Mouse (Mus musculus): ENCODE measurements around the gene Sdk2.
A peak's percentile ranks its signal among the peaks of the same experiment; 100 is the strongest.

The Sdk2 gene

DNA sequence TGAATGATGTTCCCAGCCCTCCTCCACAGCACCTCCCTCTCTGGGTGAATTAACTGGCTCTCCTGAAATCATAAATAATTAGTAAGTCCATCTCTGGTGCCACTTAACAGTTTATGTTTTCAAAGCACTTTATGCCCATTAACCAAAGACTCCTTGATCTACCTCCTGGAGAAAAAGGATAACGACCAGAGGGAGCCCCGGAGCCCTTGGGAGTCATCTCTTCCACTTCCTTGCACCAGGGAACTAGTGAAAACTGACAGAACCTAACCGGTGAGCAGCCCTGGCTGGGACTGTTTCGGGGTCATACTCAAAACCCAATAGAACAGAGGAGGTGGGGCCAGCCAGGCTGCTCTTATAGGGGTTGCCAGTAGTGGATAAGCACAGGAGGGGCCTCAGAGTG is 22.5 kb downstream of the Sdk2 start:
- no peak for DNase-seq

DNA sequence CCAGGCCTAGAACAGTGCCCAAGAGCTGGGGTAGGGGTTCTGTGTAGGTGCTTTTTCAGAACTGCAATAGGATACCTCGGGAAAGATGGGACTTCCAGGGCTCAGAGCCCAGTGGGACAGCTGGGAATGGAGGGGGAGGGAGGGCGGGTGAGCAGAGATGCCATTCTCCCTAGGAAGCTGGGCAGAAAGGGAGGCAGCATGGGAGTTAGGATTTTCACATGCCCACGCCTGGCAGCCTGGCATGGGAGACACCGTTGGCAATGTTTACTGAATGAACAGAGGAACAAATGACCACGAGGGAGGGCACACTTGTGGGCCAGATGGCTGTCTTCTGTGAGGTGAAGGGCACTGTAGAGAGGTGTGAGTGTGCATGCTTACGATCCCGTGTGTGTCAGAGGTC is 23.3 kb downstream of the Sdk2 start:
- no peak for DNase-seq

DNA sequence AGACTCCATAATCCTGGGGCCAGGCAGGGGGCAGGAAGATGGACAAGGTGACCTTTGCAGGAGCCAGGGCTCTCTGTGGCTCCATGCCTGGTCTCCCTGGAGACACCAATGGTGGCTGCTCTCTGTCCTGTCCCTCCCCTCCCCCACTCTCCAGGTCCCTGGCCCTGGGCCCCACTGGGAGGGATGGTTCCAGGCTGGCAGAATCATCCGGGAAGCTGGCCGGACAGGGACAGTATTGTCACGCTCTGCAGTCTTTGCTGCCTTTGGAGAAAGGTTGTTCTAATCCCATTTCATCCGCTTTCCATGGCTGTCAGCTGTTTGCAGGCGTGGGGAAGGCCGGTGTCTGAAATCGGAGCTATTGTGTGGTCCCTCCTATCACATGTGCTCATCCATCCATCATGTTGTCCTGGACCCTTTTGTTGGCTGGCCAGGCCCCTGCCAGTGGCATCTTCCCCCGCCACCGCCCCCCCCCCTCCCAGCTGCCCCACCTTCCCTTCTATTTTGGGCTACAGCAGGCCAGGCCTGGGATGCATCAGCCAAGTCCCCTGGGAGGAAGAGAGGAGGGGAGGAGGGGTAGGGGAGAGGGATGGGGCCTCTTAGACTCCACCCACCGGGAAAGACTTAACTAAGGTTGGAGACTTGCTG is 26.3 kb downstream of the Sdk2 start:
- DNase-seq: no peak

DNA sequence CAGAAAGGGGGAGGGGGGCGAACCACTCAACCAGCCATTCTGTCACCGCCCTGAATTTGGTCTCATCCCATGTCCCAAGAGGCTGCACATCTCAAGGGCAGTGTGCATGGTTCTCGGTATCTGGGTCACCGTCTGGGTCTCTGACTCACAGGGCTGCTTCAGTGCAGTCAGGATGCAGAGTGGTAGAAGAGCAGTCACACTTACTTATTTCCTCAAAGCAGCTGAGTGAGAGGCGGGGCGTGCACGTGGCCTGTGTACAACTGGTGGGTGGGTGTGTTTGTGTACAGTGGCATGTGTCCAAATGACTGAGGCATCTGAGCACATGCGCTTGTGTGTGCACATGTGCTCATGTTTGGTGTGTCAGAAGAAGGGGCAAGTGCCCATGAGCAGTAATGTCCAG is 28.8 kb downstream of the Sdk2 start:
- no peak for DNase-seq

DNA sequence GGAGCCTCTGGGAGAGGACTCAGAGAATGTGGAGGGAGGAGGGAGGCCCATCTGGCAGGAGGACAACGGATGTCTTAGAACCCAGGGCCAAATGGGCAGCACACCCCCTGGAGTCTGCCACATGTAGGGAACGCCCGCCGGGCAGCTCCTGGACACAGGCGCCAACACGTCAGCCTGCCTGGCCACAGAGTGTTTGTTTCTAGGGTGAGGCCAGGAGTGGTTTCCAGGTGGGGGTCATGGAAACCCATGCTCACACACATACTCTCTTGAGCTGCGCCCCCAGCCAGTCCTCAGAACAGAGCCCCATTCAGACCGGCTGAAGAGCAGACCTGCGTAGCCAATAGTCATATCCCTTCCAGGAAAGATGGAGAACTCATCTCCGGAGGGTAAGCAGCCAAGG is 35.4 kb downstream of the Sdk2 start:
- DNase-seq: no peak

DNA sequence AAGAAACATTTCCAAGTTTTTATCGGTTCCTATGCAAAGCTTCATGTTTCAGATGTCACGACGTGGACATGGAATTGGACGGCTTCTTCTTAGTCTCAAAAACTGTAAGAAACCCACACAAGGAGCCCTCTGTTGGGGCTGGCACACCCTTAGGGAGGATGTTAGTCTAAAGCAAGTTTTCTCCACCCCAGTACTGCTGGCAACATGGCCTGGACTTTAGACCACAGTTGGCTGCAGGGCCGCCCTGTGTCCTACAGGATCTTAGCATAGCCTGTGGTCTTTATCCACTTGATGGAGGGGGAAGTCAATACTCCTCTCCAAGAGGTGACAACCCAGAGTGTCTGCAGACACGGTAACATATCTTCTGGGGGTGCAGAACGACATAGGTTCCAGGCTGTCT is 36.6 kb downstream of the Sdk2 start:
- no peak for DNase-seq

DNA sequence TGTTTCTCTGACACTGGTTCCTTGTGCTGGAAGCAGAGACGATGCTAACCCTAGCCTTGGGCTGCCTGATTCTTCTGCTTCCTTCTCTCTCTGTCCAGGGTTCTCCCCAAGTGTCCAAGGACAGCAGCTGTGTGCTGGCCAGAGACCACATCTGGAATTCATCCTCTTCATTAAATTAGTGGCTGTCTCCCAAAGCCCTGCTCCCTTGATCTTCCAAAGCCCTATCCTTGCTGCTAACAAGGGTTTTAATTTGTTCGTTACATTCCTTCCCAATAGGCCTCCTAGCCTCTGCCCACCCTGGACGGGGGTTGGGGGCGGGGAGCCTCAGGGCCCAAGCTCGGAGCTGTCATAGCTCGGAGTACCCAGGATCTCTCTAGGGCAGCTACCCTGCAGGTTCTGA is 38.3 kb downstream of the Sdk2 start:
- DNase-seq: peak in 1 of 2 experiments; percentile 8

DNA sequence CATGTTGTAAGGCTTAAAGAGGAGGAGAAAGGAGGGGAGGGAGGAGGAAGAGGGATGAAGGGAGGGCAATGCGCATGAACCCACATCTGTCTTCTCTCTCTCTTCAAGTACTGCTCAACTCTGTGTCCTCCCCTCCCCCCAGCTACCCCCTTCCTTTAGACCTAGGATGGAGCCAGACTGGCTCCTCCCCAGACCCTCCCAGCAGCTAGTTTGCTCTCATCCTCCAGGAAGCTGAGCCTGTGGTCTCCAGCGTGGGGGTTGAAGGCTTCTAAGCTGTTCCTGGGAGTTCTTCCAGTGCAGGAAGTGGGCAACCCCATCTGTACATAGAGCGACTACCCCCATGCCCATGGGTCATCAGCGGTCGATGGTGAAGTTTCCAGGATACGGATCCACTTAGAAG is 38.8 kb downstream of the Sdk2 start:
- DNase-seq: no peak

DNA sequence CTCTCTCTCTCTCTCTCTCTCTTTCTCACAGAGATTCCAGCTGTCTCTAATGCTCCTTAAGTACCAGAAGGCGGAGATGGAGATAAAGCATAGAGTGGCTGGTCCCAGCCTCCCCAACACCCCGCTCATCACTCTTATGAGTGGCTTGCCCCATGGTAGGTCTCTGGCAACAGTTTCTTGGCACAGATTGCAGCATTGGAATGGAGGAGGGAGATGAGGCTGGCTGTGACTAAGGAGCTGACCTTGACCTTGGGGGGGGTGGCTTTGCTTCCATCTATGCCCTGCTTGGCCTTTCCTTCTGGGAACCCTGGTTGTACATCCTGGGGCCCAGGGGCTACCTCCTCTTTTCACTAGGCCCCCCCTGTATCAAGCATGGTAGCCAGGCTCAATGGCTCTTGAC is 41.8 kb downstream of the Sdk2 start:
- no peak for DNase-seq

DNA sequence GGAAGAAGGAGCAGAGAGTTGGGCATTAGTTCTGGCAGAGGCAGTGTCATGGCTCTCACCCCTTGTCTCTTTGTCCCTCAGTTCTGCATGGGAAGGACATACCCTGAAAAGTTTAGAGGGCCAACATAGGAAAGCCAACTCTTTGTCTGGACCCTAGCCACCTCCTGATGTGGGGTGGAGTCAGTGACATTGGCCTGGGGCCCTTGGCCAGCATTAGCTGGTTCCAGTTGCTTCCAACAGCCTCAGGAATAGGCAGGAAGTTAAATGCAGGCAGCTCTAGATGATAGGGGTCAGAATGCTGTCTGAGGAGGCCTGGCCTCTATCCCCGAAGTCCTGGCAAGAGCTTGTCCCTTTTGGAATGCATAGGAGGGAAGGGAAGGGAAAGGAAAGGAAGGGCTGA is 42.9 kb downstream of the Sdk2 start:
- no peak for DNase-seq

DNA sequence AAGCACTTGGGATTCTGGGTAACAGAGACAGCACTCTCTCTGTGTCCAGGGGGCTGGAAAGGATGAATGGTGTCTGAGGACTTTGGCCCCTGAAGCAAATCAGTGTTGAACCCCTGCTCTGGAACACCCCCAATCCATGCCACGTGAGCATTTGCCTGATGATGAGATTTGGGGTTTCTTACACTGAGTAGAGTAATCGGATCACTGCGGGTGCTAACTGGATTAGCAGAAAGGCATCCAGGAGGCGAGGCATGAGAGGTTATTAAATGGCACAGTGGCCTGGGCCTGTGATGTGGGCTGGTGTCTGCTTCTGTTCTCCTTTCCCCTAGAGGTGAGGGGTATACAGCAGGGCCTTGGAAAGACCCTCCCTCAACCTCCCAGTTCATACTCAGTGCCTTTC is 44.7 kb downstream of the Sdk2 start:
- no peak for DNase-seq

DNA sequence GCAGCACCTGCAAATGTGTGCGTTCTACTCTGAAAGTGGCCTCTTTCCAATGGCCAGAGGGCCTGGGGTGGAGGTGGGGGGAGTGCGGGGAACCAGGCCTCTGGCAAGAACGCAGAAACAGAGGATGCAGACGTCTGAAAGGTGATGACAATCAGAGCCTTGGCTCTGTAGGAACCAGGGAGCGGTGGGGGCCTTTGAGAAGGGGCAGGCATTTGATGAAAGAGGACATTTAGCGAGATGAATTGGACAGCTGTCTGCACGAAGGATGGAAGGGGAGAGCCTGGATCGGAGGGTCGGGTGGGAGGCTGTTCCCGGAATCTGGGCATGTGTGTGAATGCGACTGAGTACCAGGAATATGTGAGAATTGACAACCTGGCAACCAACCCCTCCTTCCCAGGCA is 47.8 kb downstream of the Sdk2 start:
- DNase-seq: no peak

DNA sequence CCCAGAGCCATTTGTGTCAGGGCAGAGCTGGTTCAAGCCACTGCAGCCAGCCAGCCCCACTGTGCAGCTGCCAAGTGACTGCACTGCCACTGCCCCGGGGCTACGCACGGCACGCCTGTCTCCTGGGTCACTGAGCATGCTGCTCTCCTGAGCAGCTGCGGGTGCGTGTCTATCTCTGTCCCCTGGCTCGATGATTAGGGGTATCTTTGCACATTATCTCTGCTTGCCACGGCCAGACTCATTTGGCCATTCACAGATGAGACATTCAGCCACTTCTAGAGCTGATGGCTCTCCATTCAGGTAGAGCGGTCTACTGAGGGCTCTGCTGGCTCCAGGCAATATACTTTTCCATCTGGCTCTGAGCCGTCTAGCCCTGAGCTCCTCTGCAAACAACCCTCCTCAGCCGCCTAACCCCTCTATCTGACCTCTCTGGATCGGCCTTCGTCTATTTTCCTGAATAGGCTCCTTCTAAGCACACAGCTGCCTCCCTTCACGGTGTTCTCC is 49.9 kb downstream of the Sdk2 start:
- no peak for DNase-seq

DNA sequence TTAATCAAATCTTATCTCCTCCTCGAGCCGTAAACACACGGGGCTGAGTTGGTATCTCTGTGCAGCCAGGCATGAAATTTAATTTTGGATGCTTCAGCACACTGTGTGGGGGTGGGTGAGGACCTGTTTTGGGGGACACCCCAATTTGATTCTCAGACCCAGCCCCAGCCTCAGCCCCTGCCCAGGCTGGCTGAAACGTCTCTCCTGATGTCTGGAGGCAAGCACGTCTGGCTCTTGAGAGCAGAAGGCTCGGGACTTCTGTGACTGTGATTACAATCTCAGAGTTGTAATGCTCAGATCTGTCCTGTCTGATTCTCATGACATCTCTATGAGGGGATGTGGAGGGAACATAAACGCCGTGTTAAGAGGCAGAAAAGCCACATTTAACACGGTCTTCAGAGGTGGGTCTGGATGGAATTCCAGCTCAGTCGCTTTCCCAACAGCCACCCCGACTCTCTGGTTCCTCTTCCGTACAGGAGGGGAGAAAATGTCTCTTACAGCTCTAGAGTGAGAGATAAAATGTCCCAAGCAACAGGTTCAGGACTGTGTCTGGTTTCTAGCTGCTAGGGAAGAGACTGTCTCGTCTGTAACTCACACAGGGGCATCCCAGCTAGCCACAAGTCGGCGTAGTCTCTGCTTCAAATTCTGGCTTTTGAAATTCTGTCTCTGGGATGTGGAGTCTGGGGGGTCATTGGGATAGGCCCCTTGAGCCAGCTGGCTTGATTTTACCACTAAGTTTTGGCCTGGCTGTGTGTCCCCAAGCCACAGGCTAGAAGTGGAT is 50.5 kb downstream of the Sdk2 start:
- no peak for DNase-seq

DNA sequence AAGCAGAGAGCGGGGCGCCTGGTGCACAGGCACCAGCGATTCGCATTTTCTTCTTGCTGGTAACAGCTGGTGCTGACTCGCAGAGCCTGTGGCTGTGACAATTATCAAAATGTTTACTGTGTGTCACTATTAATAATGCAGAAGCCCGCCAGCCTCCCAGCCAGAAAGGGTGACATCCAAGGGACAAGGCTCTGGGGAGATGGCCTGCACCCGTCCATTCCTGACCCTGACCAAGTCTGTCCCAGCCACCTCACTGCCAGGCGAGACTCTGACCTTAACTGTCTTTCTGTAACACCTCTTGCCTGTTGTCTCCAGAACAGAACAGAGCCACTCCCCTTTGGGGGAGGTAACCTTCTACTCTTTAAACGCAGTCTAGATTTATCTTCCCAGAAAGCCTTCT is 55.3 kb downstream of the Sdk2 start:
- no peak for DNase-seq

DNA sequence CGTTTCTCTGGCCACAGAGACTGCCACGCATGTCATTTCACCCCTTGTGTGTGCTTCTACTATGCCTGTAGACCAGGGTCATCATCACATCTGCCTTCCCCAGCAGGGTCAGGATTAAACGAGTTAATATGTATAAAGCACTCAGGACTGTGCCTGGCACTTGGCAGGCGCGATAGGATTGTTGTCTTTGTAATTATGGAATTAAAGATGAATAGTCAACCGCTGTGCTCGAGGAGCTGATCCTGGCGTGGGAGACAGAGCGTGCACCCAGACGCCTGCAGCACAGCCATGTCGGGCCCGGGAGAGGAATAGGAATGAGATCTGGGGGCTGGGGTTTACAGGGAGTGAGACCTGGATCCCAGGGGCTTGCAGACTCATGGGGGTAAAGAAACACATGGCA is 61.0 kb downstream of the Sdk2 start:
- DNase-seq: no peak

DNA sequence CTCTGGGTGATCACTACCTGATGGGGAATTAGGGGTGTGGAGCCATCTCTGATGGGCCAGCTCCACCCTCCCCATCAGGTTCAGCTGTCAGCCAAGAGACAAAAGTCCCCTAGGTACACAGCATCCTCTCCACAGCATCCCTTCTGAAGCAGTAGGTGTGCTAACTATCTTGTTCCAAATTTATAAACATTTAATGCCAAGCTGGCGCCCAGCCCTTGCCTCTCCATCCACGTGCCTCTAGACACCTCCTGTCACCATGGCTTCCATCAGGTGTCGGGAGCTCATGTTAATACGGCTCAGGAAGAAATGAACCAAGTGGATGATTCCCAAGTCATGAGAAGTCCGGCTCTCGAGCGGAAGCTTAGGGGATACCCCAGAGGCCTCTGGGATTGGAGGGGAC is 62.2 kb downstream of the Sdk2 start:
- no peak for DNase-seq

DNA sequence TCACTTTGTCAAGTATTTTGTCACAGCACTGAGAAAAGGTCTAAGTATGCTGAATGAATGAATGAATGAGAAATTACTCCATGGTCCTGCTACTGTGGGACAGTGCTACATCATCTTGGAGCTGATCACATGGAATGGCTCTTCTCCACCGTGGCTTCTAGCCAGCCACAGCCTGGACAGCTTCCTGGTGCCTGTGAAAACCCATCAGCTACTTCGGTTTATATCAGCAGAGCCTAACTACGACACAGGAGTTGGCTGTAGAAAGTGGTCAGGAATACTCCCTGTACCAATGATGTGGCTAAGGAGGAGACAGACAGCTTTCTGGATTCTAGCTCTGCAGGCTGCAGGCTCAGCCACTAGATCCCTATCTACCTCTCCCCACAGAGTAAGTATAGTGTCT is 63.7 kb downstream of the Sdk2 start:
- no peak for DNase-seq

DNA sequence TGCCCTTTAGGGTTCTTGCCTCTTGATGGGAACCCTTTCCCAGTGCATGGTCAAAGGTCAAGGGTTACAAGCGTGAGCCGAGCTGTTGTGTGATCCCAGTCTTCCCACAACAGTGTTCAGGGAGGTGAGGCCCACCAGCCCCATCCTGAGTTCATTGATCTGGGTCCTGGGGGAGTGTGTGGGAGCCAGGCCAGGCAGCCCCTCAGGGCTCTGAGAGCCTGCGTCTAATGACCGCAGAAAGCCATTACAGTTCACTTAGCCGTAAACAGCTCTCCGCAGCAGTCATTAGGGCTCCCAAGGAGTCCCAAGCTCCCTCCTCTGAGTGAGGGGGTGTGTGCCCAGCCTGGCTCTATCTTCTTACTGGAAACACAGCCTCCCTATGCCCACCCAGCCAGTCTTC is 66.8 kb downstream of the Sdk2 start:
- no peak for DNase-seq

DNA sequence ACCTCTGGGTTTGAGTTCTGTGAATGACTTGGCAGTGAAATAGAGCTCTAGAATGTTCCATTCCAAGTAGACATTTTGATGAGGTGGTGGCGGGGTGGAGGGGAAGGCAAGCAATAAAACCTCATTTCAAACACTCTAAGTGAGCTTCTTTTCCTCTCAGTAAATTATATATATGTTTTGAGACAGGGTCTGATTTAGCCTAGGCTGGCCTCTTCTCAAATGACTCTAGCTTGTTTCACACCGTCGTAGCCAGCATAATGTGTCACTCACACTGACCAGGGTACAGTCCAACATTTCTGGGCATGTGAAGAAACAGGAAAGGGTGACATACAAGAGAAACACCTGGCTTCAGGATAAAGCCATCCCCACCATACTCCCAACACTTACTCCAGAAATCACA is 68.1 kb downstream of the Sdk2 start:
- no peak for DNase-seq

DNA sequence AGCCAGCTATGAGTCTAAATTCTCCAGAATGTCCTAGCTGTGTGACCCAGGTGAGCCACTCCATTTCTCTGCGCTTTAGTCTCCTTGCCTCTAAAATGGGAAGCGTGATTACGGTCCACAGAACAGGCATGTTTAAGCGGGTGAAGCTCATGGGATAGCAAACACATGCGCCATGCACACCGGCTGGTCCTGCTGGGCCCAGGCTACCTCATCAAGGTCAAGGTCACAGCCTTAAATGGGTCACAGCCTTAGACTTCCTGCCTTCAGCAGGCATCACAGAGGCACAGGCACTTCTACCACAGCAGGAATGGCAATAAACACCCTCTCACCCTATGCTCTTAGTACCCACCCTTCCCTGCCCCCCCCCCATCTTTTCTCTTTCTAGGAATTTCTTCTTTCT is 72.9 kb downstream of the Sdk2 start:
- no peak for DNase-seq

DNA sequence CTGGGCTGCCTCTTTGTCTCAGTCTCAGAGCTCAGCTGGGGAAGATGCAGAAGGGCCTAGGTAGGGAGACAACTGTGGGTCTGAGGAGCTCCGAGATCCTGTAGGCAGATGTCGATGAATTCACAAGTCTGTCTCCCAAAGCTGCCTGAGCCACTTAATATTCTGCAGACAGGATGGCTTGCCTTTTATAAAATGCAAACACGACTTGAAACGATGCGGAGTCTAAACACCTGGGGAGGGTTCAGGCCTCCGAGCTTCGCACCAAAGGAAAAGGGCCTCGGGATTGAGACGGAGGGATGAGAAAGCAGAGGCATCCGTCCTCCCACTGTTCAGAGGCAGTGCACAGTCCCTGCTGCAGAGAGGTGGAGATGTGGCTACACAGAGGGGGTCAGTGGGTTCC is 74.0 kb downstream of the Sdk2 start:
- DNase-seq: no peak

DNA sequence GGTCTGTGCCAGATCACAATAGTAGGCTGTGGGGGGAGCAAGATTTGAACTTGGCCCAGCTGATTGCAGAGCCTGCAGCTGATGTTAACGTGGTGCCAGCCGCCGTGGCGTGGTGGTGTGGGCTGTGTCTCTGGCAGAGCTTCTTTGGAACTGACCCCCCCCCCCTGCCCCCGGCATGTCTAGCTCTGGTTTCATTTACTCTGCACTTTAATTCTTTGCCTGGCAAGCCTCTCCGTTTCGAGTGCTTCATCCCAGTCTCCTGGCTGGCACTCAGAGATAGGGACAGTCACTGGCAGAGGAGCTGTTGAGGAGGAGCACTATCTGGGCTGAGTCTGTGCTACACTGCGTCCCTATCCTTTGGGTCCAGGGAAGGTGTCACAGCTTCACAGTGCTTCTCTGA is 75.0 kb downstream of the Sdk2 start:
- DNase-seq: no peak

DNA sequence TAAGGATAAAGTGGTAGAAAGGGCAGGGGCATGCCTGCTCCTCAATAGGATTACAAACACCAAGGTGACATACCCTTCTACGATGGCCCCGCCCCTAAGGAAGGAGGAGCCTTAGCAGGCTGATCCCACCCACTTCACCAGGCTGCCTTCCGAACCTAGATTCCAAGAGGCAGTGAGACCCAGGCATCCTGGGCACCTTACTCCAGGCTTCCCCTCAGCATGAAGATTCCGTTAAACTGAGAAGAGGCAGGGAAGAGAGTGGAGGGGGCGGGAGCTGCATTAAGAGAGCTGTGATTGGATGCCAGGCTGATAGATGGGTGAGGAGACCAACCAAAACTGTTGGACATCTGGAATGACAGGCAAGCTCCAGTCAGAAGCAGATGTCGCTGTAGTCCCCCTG is 76.4 kb downstream of the Sdk2 start:
- peak; percentile 12 to 27 for DNase-seq

DNA sequence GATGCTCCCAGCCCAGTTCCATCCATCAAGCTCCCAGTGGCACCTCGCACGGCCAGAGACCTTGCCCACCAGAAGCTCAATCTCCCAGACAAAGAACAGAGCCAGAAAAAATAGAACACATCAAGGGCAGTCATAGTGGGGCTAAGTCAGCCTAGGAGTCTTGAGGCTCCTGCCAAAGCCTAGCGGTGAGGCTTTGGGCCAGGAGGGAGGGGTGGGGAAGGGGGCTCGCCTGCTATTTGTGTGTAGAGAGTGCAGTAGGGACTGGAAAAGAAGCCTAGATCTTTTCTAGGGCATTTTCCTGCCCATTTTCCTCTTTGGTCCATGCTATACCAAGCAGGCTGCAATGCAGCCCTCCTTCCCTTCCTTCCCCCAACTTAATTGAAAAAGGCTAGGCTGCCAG is 76.8 kb downstream of the Sdk2 start:
- no peak for DNase-seq
